Mouse (Mus musculus): ENCODE data around the gene Scnm1.
"Not testable (repeated sequence)": the region's sequence is repeated elsewhere in the genome, so short reads cannot be mapped to it uniquely, and the experiment has no call there.

Scnm1 gene

DNA sequence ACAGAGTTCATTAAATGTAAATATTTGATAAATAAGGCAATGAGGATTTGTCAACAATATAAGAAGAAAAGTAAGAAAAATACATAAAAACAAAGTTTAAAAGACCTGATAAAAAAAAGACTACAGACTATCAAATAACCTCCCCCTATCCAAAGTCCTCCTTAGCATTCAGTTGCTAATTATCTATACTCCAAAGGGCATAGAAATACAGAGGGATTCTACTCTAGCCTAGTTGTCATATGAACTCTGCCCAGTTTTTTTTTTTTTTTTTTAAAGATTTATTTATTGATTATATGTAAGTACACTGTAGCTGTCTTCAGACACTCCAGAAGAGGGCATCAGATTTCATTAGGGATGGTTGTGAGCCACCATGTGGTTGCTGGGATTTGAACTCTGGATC lies 26.5 kb downstream of the Scnm1 start:
- not testable (repeated sequence) for DNase-seq (ENCODE audit: low read depth)

DNA sequence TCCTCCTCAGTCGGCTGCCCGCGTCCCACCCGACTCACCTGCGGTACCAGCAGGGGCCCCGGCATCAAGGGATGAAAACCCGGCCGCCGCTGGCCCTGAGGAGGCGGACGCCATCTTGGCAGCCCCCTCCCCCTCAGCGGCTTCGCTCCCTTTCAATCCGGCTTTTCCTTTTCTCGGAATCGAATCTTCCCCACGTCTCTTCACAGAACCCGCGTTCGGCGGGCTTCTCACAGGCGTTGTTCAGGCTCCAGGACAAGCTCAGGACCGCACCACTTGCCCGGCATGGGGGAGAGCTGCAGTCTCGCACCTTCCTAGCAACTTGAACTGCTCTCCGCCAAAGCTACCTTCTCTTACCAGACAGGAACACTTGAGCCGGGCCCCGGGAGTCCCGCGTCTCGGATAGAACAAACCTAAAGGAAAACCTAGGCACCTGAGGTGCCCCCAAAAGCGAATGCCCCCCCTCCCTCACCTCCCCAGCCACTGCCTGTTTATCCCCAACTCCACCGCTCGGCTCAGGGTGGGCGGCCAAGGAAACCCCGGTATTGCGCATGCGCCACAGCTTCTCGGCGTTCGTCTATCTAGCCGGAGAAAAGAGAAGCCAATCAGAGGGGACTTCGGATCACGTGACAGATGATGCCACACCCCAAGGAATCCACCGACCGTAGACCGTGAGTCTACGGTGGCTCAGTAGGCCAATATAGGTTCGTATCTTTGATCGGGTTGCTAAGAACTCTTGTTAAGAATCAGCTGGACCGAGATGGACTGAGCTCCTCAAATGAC lies 27.3 kb downstream of the Scnm1 start, which contains the start of gene Pip5k1a:
Pip5k1a (minus strand) TSS at position 593 of the 780 bp plus-strand sequence.
- DNase-seq (ENCODE audit: low read depth) = peak; percentile 99

DNA sequence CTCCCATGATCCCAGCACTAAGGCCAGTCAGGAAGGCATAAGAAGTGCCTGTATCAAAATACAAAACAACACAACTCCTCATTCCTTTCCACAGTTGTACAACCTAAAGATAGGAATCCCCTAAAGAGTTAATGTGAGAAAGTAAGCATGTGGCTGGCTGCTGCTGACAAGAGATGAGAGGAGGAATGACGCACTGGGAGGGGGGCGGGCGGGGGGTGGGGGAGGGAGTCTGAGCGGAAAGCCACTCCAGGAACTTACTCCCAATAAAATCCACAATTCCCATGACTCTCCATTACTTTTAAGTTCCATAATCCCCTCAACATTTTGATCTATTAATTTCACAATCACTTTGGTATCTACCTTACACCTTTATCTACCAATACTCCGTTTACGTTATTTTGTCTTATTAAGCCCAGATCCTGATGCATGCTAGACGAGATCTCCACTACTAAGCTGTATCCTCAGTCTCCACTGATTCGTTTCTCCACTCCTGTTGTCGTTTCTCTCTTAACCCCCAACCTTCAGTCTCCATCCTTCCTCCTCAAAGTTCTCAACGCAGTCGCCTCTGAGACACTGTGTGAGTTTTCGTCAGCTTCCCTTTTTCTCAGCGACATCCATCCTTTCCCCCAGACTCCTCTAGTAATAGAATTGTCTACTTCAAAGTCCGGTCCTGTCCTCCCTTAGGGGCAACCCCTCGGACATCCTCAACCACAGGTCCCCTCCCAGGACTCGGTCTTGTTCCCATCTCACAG lies 28.0 kb downstream of the Scnm1 start:
- DNase-seq (ENCODE audit: low read depth) = peak; percentile 62

- peak; percentile 58 for DNase-seq (ENCODE audit: low read depth)
These were observed 28.7 kb downstream of the Scnm1 start for GRCm38 (mm10) chr3:95105121-95105520.

DNA sequence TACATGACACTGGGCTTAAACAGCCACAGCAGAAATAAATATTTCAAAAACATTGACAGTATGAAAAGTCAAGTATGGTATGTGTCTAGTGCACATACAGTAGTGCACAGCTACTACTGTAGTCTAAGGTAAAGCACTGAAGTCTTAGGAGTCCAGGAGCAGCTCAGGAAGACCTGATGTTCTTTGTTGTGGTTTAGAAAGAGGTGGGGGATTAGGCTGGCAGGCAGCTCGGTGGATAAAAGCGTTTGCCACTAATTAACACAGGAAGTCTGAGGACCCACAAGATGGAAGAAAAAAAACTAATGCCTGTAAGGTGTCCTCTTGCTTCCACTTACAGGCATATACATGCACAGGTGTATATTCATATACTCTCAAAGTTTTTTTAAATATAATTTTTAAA lies 33.0 kb downstream of the Scnm1 start:
- DNase-seq (ENCODE audit: low read depth) = no peak

GRCm38 (mm10) chr3:95088071-95088470 lies 45.7 kb downstream of the Scnm1 start:
- no peak for DNase-seq (ENCODE audit: low read depth)

Measured in NIH3T3 (cell line).